Mouse (Mus musculus) cerebellum, adult 9-10 months (tissue): ENCODE measurements at regions not wholly inside any gene's neighbourhood (a gene's known extent, or its start where the extent isn't known, plus 50 kb on each side); places are given as distances from the start of the nearest gene placed in this dataset.

Source experiments
- DNase-seq: peaks from one replicate; pipeline ENCODE4 v3.0.0; 2022

- DNase-seq: no peak
Measured at GRCm38 (mm10) chr11:57432299-57432698, 86.1 kb downstream of the Fam114a2 start.

GRCm38 (mm10) chr11:57431886-57432285, 86.5 kb downstream of the Fam114a2 start:
- DNase-seq: no peak

GRCm38 (mm10) chr11:57426046-57426805, 92.2 kb downstream of the Fam114a2 start:
- DNase-seq: peak; percentile 1

- no peak for DNase-seq
Measured at GRCm38 (mm10) chr11:57419416-57419815, 99.0 kb downstream of the Fam114a2 start.

- no peak for DNase-seq
Measured at GRCm38 (mm10) chr11:57416011-57416410, 102.4 kb downstream of the Fam114a2 start.

- DNase-seq: no peak
Measured at GRCm38 (mm10) chr11:57415167-57415566, 103.2 kb downstream of the Fam114a2 start.

GRCm38 (mm10) chr11:57414697-57415096, 103.7 kb downstream of the Fam114a2 start:
- no peak for DNase-seq

GRCm38 (mm10) chr11:57413271-57413670, 105.1 kb downstream of the Fam114a2 start:
- no peak for DNase-seq

- no peak for DNase-seq
Measured at GRCm38 (mm10) chr11:57412766-57413165, 105.7 kb downstream of the Fam114a2 start.

GRCm38 (mm10) chr11:57404172-57404571, 114.2 kb downstream of the Fam114a2 start:
- DNase-seq: no peak

GRCm38 (mm10) chr11:57401610-57402009, 116.8 kb downstream of the Fam114a2 start:
- DNase-seq: no peak

- DNase-seq: no peak
Measured at GRCm38 (mm10) chr11:57399366-57399765, 119.1 kb downstream of the Fam114a2 start.

- no peak for DNase-seq
Measured at GRCm38 (mm10) chr11:57396429-57396828, 122.0 kb downstream of the Fam114a2 start.

- DNase-seq: no peak
Measured at GRCm38 (mm10) chr11:57390826-57391225, 127.6 kb downstream of the Fam114a2 start.
